Mouse (Mus musculus) small intestine, adult 2 months (tissue): ENCODE results near the gene Sertad1.

Experiments
- CTCF ChIP-seq: fragments of 200-500 bp; IDR thresholded peaks from 2 replicates; pipeline ENCODE4 v1.5.1; 2012; ENCODE audit warnings: low read depth, mild to moderate bottlenecking, control low read depth, inconsistent platforms, low read length, moderate library complexity, mixed read lengths; ENCODE audit not compliant: insufficient replicate concordance, insufficient read length; ENCODE audit errors: extremely low read depth
- POLR2A ChIP-seq: fragments of 200-500 bp; IDR thresholded peaks from 2 replicates; pipeline ENCODE4 v1.6.1; 2012; ENCODE audit warnings: low read depth, mild to moderate bottlenecking, control low read depth, inconsistent platforms, low read length, moderate library complexity

GRCm38 (mm10) chr7:27480506-27480905 lies 6.2 kb upstream of the Sertad1 start:
- TF ChIP-seq CTCF (no peak), POLR2A (no peak)
